Mouse (Mus musculus): Measurements from ENCODE around the gene Ubl7.
A peak's percentile ranks its signal among the peaks of the same experiment; 100 is the strongest.
"Not testable (repeated sequence)": the region's sequence is repeated elsewhere in the genome, so short reads cannot be mapped to it uniquely, and the experiment has no call there.

The Ubl7 gene

GRCm38 (mm10) chr9:57910254-57911160, at the start of gene Ubl7:
Ubl7 (plus strand) TSS chr9:57910979.
- peak; percentile 84 to 87 for DNase-seq (ENCODE audit: low spot score in 2 of 2)

DNA sequence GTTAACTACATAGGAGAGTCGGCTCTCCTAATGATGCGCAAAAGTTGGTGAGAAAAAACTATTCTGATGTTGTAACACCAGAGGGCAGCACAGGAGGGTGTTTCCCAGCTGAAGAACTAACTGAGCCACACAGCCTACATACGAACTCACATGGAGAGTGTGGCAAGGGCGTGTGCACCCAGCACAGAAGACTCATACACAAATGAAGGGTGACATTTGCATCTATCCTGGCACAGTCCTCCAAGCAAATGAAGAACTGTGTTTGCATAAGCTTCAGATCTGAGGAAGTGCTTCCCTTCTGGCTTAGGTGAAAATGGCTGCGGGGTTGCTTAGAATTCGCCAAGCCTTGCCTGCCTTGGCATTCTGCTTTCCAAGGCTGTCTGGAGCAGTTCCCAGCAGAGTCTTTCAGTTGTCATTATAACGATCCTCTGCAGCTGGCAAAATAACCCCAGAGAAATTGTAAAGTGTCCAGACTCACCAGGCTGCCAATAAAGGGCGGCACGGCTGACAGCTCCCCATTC, 48.8 kb upstream of the Ubl7 start:
- DNase-seq (ENCODE audit: low spot score in 2 of 2), result peak; percentile 7 to 12

- no peak for DNase-seq (ENCODE audit: low spot score in 2 of 2)
Observed at GRCm38 (mm10) chr9:57864336-57864735, 46.4 kb upstream of the Ubl7 start.

DNA sequence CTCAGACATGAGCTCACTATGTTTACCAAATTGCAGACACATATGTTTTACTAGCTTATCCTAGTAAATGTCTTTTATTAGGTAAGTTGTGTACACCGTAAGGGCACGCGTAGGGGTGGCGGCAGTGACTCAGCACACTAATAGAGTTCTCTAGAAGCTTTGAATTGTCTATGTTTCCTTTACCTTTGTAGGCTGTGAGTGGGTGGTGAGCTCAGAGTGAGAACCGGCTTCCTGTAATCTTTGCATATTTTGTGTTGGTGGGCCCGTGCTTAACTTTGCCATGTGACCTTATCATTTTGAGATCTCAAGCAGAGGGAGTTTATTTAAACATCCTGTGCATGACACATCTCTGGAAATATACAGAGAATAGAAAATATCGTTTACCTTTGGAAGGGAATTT, 44.2 kb upstream of the Ubl7 start:
- DNase-seq (ENCODE audit: low spot score in 2 of 2), result peak in 1 of 2 experiments; percentile 22

DNA sequence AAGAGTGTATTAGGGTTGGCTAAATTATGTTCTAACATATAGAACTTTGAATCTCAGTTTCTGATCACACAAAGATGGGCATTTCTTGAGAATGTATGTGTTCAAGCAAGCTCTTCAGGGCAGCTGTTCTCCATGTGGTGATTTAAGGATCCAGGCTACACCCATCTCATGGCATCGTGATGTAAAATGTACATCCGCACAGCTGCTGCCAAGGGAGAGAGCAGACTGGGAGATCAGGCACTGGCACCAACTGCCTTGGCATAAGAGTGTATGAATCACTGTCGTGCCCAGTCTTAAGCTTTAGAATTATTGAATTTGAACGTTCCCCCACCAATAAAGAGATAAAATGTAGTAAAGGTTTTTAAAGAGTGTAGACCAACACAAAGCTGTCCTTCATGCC, 43.5 kb upstream of the Ubl7 start:
- DNase-seq (ENCODE audit: low spot score in 2 of 2), result no peak

GRCm38 (mm10) chr9:57867880-57868279, 42.9 kb upstream of the Ubl7 start:
- DNase-seq (ENCODE audit: low spot score in 2 of 2), result no peak

GRCm38 (mm10) chr9:57868767-57869166, 42.0 kb upstream of the Ubl7 start:
- no peak for DNase-seq (ENCODE audit: low spot score in 2 of 2)

GRCm38 (mm10) chr9:57870273-57870816, 40.4 kb upstream of the Ubl7 start:
- no peak for DNase-seq (ENCODE audit: low spot score in 2 of 2)

DNA sequence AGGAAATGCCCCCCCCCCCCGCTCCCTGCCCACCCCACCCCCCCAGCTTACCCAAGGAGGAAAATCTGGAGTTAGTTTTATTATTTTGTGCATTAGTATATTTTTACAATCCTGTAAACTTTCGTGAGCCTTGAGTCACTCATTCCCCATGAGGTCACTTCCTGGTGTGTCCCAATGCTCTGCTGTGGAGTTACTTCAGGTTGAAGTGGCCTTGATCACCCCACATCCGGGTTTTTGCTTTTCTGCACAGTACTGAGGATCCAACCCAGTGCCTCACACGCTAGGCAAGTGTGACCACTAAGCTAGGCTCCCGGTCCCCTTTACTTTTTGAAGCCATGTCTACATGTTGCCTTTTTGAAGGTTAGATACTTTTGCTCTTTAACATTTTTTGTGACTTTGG, 36.6 kb upstream of the Ubl7 start:
- no peak for DNase-seq (ENCODE audit: low spot score in 2 of 2)

DNA sequence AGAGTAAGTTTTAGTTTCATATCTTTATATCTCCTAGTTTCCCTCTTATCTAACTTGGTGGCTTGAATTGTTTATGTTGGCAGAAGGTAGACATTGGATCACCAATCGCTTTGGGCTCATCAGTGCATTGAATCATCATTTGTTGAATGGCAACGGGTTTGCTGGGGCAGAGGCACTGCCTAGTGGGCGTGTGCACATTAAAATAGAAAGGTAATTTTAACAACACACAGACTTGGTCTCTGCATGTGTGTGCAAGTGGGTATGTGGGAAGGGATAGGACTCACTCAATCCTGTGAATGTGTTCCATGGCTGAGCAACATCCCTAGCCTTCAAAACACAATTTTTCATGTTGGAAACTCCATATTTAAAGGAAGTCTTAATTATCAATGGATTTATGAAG, 35.8 kb upstream of the Ubl7 start:
- no peak for DNase-seq (ENCODE audit: low spot score in 2 of 2)

- no peak for DNase-seq (ENCODE audit: low spot score in 2 of 2)
Observed at GRCm38 (mm10) chr9:57879213-57879612, 31.6 kb upstream of the Ubl7 start.

GRCm38 (mm10) chr9:57880278-57880677, 30.5 kb upstream of the Ubl7 start:
- DNase-seq (ENCODE audit: low spot score in 2 of 2), result no peak

DNA sequence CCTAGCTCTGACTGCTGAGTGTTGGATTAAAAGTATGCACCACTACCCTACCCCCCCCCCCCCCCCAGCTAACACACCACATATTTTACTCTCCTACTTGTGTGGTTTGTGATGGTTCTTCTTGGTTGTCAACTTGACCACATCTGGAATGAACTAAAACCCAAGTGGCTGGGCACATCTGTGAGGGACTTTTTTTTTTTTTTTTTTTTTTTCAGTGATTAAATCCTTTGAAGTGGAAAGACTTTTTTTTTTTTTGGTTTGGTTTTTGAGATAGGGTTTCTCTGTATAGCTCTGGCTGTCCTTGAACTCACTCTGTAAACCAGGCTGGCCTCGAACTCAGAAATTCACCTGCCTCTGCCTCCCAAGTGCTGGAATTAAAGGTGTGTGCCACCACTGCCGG, 29.0 kb upstream of the Ubl7 start:
- not testable (repeated sequence) for DNase-seq (ENCODE audit: low spot score in 2 of 2)

DNA sequence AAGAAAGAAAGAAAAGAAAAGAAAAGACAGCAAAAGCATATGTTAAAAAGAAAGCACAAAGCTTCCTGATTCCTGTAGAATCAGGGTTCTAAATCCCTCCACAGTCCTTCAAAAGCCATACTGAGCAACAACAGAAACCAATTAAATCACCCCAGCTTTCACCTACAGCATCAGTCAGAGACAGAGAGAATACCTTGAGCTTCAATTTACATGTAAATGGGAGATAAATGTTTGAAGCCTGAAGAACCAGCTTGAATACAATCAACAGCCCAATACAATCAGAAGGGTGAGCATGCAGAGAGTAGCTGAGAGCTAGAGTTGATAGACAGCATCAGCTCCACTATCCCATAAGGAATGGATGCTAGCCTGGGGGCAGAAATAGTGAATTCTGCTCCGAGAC, 27.4 kb upstream of the Ubl7 start:
- DNase-seq (ENCODE audit: low spot score in 2 of 2), result no peak

- no peak for DNase-seq (ENCODE audit: low spot score in 2 of 2)
Observed at GRCm38 (mm10) chr9:57888119-57888518, 22.7 kb upstream of the Ubl7 start.

- DNase-seq (ENCODE audit: low spot score in 2 of 2), result no peak
Observed at GRCm38 (mm10) chr9:57900478-57900877, 10.3 kb upstream of the Ubl7 start.

DNA sequence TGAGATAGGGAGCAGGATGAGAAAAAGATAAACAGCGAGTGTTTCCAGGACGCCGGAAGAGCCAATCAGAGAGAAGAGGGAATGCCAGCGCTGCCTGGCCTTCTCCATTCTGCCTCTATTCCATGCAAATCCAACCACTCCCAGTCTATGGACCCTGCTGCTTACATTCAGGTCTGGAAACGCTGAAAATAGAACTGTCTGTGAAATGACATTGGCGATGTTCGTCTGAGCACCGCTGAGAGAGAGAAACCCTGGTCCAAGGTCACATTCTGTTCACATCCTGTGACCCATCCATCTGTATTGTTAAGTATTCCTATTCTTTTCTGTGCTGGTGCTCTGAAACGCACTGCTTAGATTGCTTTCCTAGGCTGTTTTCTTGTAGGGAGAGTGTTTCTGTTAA, 9.6 kb upstream of the Ubl7 start:
- no peak for DNase-seq (ENCODE audit: low spot score in 2 of 2)

DNA sequence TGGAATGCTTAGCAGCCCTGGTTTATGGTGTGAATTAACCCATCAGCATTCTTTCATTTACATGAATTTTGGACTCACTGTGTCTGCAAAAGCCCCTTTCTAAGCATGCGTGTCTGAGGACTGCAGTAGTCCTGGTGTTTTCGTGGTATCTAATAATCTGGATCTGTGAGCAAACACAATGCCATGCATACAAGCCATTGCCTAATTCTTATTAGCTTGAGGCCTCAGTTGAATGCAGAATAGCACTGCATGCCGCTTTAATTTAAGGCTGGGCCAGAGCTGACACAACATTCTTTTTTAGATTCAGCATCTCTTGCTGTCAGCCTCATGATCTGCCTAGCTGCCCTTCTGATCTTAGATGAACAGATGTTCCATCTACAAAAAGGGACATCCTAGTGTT, 9.2 kb upstream of the Ubl7 start:
- DNase-seq (ENCODE audit: low spot score in 2 of 2), result no peak

- DNase-seq (ENCODE audit: low spot score in 2 of 2), result no peak
Observed at GRCm38 (mm10) chr9:57902132-57902531, 8.6 kb upstream of the Ubl7 start.

- no peak for DNase-seq (ENCODE audit: low spot score in 2 of 2)
Observed at GRCm38 (mm10) chr9:57903589-57904249, 7.1 kb upstream of the Ubl7 start.

DNA sequence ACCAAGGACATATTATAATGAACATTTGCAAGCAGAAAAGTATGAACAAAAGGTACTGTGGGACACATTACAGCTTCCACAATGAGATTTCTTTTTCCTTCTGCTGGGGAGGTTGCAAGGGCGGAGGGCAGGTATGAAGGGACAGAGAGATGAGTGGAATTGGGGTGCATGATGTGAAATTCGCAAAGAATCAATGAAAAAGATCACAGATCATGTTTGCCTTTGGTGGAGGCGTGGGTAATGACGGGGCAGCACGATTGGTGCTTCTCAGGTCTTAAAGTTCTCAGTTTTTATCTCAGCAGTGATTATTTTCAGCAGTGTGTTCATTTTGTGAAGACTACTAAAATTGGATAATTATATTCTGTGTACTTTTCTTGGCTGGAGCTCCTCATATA, 6.5 kb upstream of the Ubl7 start:
- no peak for DNase-seq (ENCODE audit: low spot score in 2 of 2)

GRCm38 (mm10) chr9:57907206-57907605, 3.6 kb upstream of the Ubl7 start:
- no peak for DNase-seq (ENCODE audit: low spot score in 2 of 2)

GRCm38 (mm10) chr9:57912571-57912970, 1.8 kb downstream of the Ubl7 start:
- no peak for DNase-seq (ENCODE audit: low spot score in 2 of 2)
